Mouse (Mus musculus): ENCODE results near the gene Tagap. TPM values are rescaled to one million over a fixed set of nuclear protein-coding genes. Genes with fewer than 3 reads are reported as not detected.

Tagap gene
- polyA plus RNA-seq, 1 experiment, result 1.8 TPM

DNA sequence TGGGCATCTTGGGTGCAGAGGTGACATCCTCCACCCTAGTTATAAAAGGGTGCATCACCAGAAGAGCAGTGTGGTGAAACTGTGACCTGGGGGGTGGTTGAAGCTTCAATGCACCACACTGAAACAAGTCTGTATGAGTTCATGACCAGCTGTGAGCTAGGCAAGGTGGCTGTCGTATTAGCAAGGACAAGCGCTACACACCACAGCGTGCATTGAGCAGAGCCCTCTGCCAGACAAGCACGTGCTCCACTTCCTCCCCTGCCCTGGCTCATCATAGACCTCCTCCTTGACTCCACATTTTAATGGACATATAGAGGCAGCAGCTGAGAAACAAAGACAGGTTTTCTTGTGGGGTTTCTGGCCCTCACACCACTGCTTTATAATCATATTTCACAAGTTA is 28.0 kb upstream of the Tagap start:
- no peak for DNase-seq
- Histone ChIP-seq H3K36me3 (ENCODE audit: control insufficient read depth, insufficient read depth, low read length) (no peaks in the 10 kb centered on the region), H3K4me3 (ENCODE audit: insufficient read depth, low read depth, low read length) (no peak overlapping the region), H3K4me1 (ENCODE audit: control insufficient read depth, insufficient read depth, low read length) (no peaks in the 10 kb centered on the region), H3K27me3 (replicated peaks; ENCODE audit: control insufficient read depth, insufficient read depth, low read length) (no peaks in the 10 kb centered on the region), H3K27ac (ENCODE audit: insufficient read depth, low read depth, low read length) (no peak overlapping the region)
- 77% methylated on average over 4 of the region's 4 CpGs for whole genome bisulfite sequencing
- no peak for TF ChIP-seq POLR2A (IDR thresholded peaks at IDR 0.05; ENCODE audit: low read depth, low read length)

DNA sequence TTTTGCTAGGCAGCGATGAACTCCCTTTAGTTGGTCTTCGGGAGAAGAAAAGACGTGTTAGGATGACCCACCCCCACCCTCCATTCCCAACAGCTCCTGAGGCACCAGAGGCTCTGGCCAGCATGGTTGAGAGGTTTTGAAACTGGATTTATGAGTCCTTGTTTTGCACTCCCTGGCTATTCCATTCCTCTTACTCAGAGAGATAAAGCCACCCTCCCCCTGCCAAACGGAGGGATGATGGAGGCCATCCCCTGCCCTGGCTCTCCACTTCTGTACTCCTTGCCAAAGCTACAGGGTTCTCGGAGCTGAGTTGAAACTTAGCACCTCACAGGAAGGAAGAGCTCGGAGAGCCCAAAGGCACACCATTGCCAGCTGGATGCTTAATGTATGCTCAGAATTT is 26.6 kb upstream of the Tagap start:
- no peak overlapping the region for H3K27ac ChIP-seq (ENCODE audit: insufficient read depth, low read depth, low read length)
- H3K27me3 ChIP-seq (replicated peaks; ENCODE audit: control insufficient read depth, insufficient read depth, low read length), result no peaks in the 10 kb centered on the region
- H3K4me1 ChIP-seq (ENCODE audit: control insufficient read depth, insufficient read depth, low read length), result no peaks in the 10 kb centered on the region
- 36% methylated on average over 6 of the region's 6 CpGs for WGBS
- H3K4me3 ChIP-seq (ENCODE audit: insufficient read depth, low read depth, low read length), result no peak overlapping the region
- TF ChIP-seq POLR2A (IDR thresholded peaks at IDR 0.05; ENCODE audit: low read depth, low read length) (no peak), CTCF (conservative IDR thresholded peaks at IDR 0.05; ENCODE audit: insufficient read depth, insufficient read length, low read depth, low read length) (no peak)
- DNase-seq, result no peak
- no peaks in the 10 kb centered on the region for H3K36me3 ChIP-seq (ENCODE audit: control insufficient read depth, insufficient read depth, low read length)

DNA sequence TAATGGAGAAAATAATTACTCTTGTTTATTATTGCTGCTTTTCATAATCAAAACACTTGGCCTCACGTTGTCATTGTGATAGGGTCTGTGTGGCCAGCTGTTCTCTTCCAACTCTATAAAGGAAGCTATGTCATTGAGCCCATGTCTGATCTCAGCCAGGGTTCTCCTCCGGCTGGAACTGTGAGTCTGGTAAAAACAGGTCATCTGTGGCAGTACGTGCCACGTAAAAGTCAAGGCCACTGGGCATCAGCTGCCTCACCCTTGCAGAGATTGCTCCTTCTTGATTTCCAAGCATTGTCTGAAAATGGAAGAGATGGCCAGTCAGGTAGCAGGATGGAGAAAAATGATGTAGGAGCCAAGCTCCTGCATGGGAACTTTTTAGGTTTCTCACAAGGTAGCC is 25.8 kb upstream of the Tagap start:
- H3K36me3 ChIP-seq (ENCODE audit: control insufficient read depth, insufficient read depth, low read length), result no peaks in the 10 kb centered on the region
- H3K4me3 ChIP-seq (ENCODE audit: insufficient read depth, low read depth, low read length), result no peak overlapping the region
- no peaks in the 10 kb centered on the region for H3K4me1 ChIP-seq (ENCODE audit: control insufficient read depth, insufficient read depth, low read length)
- H3K27ac ChIP-seq (ENCODE audit: insufficient read depth, low read depth, low read length), result no peak overlapping the region
- no peaks in the 10 kb centered on the region for H3K27me3 ChIP-seq (replicated peaks; ENCODE audit: control insufficient read depth, insufficient read depth, low read length)
- TF ChIP-seq CTCF (conservative IDR thresholded peaks at IDR 0.05; ENCODE audit: insufficient read depth, insufficient read length, low read depth, low read length), result no peak
- TF ChIP-seq POLR2A (IDR thresholded peaks at IDR 0.05; ENCODE audit: low read depth, low read length), result no peak
- DNase-seq, result no peak
- WGBS, result 67% methylated on average over 4 of the region's 4 CpGs

DNA sequence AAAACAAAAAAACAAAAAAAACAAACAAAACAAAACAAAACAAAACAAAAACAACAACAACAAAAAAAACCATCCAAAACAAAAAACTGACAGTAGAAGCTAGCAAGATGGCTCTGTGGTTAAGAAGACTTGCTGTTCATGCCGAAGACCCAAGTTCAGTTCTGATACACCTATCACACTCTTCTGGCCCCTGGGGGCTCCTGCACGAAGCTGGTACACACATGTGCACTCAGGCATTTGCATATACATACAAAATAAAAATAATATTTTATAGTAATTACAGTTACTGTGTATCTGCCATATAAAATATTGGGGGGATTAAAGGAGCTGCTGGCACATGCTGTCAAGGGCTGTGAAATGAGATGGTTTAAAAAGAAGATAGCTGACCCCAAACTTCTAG is 24.3 kb upstream of the Tagap start:
- H3K4me1 ChIP-seq (ENCODE audit: control insufficient read depth, insufficient read depth, low read length), result no peaks in the 10 kb centered on the region
- WGBS, result 85% methylated on average over 2 of the region's 2 CpGs
- H3K27me3 ChIP-seq (replicated peaks; ENCODE audit: control insufficient read depth, insufficient read depth, low read length), result no peaks in the 10 kb centered on the region
- no peak overlapping the region for H3K27ac ChIP-seq (ENCODE audit: insufficient read depth, low read depth, low read length)
- no peak for DNase-seq
- no peaks in the 10 kb centered on the region for H3K36me3 ChIP-seq (ENCODE audit: control insufficient read depth, insufficient read depth, low read length)
- H3K4me3 ChIP-seq (ENCODE audit: insufficient read depth, low read depth, low read length), result no peak overlapping the region
- TF ChIP-seq CTCF (conservative IDR thresholded peaks at IDR 0.05; ENCODE audit: insufficient read depth, insufficient read length, low read depth, low read length) (no peak), POLR2A (IDR thresholded peaks at IDR 0.05; ENCODE audit: low read depth, low read length) (no peak)

DNA sequence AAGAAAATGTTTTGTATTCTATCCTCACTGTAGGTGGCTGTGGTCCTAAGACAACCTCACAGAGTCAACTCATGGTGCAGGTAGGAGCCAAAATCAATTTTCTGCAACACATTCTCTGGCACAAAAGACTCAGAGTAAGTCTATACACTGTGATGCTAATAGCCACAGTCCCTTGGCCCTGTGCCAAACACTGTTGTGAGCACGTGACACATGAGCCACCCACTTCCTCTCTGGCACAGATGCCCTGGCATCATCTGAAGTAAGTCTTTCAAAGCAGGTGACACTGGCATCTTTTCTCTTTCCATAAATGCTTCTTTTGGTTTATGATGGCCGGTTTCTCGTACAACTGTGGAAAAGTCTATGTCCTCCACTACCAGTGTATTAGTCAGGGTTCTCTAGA is 23.4 kb upstream of the Tagap start:
- H3K27me3 ChIP-seq (replicated peaks; ENCODE audit: control insufficient read depth, insufficient read depth, low read length), result no peaks in the 10 kb centered on the region
- no peak for TF ChIP-seq POLR2A (IDR thresholded peaks at IDR 0.05; ENCODE audit: low read depth, low read length)
- TF ChIP-seq CTCF (conservative IDR thresholded peaks at IDR 0.05; ENCODE audit: insufficient read depth, insufficient read length, low read depth, low read length), result no peak
- no peak overlapping the region for H3K4me3 ChIP-seq (ENCODE audit: insufficient read depth, low read depth, low read length)
- WGBS, result 64% methylated on average over 3 of the region's 3 CpGs
- DNase-seq, result no peak
- no peaks in the 10 kb centered on the region for H3K4me1 ChIP-seq (ENCODE audit: control insufficient read depth, insufficient read depth, low read length)
- H3K36me3 ChIP-seq (ENCODE audit: control insufficient read depth, insufficient read depth, low read length), result no peaks in the 10 kb centered on the region
- no peak overlapping the region for H3K27ac ChIP-seq (ENCODE audit: insufficient read depth, low read depth, low read length)

DNA sequence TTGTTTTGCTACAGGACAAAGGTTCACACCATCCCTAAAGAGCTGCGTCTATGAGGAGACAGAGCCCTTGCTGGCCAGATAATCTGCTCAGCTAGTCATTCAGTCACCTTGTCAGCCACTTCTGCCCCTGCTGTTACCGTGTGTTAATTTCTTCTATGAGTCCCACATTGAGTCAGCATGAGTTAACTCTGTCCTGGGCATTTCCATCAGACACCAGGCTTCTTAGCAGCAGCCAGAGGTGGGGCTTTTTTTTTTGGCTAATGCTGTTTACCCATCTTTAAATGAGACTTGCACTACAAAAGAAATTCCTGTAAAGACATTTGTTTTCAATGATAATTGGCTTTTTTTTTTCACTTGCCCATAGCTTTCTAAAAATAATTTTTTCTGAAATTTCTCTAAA is 20.8 kb upstream of the Tagap start:
- H3K27ac ChIP-seq (ENCODE audit: insufficient read depth, low read depth, low read length), result no peak overlapping the region
- H3K27me3 ChIP-seq (replicated peaks; ENCODE audit: control insufficient read depth, insufficient read depth, low read length), result no peaks in the 10 kb centered on the region; the same call in 1 of the 2 replicates
- DNase-seq, result no peak
- TF ChIP-seq CTCF (conservative IDR thresholded peaks at IDR 0.05; ENCODE audit: insufficient read depth, insufficient read length, low read depth, low read length) (no peak), POLR2A (IDR thresholded peaks at IDR 0.05; ENCODE audit: low read depth, low read length) (no peak)
- no peaks in the 10 kb centered on the region for H3K4me1 ChIP-seq (ENCODE audit: control insufficient read depth, insufficient read depth, low read length)
- WGBS, result 45% methylated on average over 2 of the region's 2 CpGs
- H3K4me3 ChIP-seq (ENCODE audit: insufficient read depth, low read depth, low read length), result no peak overlapping the region
- no peaks in the 10 kb centered on the region for H3K36me3 ChIP-seq (ENCODE audit: control insufficient read depth, insufficient read depth, low read length)

DNA sequence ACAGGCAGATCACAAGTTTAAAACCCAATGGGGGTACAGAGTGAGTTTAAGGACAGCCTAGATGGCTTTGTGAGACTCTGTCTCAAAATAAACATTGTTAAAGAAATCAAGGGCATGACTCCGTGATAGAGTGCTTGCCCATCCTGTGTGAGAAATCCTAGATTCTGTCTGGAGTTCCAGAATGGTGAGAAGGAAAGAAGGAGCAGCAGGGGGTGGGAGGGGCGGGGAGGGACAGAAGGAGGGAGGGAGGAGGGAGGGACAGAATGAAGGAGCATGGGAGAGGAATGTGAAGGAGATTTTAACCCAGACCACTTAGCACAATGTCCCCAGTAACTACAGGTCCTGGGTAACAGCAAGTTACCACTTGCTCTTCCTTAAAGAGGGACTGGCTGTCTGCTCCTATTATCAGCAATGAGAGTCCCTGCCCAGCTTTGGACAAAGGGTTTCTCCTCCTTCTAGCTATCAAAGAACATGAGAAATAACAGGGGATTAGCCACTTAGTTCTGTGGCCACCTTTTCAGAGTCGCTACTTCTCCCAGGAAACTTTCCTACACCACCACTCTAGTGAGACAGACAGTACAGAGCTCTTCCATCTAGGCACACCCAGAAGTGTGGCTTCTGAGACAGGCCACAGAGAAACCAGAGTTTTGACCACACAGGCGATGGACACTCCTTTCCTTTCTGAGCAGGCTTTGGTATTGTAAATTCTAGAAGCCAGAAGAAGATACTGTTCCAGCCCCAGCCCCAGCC is 19.7 kb upstream of the Tagap start:
- 52% methylated on average over 4 of the region's 4 CpGs for WGBS

More for the DNA sequence above, 19.7 kb upstream of the Tagap start:
- H3K4me1 ChIP-seq (ENCODE audit: control insufficient read depth, insufficient read depth, low read length), result no peaks in the 10 kb centered on the region
- no peak overlapping the region for H3K4me3 ChIP-seq (ENCODE audit: insufficient read depth, low read depth, low read length)
- no peaks in the 10 kb centered on the region for H3K36me3 ChIP-seq (ENCODE audit: control insufficient read depth, insufficient read depth, low read length)
- TF ChIP-seq POLR2A (IDR thresholded peaks at IDR 0.05; ENCODE audit: low read depth, low read length) (no peak), CTCF (conservative IDR thresholded peaks at IDR 0.05; ENCODE audit: insufficient read depth, insufficient read length, low read depth, low read length) (no peak)
- H3K27me3 ChIP-seq (replicated peaks; ENCODE audit: control insufficient read depth, insufficient read depth, low read length), result no peaks in the 10 kb centered on the region; the same call in 1 of the 2 replicates
- no peak overlapping the region for H3K27ac ChIP-seq (ENCODE audit: insufficient read depth, low read depth, low read length)
- no peak for DNase-seq
